Mouse (Mus musculus) heart, postnatal 10 days (tissue): ENCODE data around the gene Pnmal1. TPM values are rescaled to one million over a fixed set of nuclear protein-coding genes. Genes with fewer than 3 reads are reported as not detected.

Source experiments
- DNase-seq, 2 experiments: peaks; one replicate each; pipeline ENCODE4 v3.0.0; 2021
- intact Hi-C: fragments of 180-260 bp; cut with DNase I; formaldehyde crosslinking; loops from one replicate; pipeline ENCODE4 v1.15.1; 2025
- total RNA-seq, 2 experiments: library from RNA; stranded (reverse); gene quantifications; 2 replicates each; pipeline ENCODE4 v1.2.3; 2021

Gene Pnmal1
- total RNA-seq, 2 experiments from 2014 or later, result not detected

DNA sequence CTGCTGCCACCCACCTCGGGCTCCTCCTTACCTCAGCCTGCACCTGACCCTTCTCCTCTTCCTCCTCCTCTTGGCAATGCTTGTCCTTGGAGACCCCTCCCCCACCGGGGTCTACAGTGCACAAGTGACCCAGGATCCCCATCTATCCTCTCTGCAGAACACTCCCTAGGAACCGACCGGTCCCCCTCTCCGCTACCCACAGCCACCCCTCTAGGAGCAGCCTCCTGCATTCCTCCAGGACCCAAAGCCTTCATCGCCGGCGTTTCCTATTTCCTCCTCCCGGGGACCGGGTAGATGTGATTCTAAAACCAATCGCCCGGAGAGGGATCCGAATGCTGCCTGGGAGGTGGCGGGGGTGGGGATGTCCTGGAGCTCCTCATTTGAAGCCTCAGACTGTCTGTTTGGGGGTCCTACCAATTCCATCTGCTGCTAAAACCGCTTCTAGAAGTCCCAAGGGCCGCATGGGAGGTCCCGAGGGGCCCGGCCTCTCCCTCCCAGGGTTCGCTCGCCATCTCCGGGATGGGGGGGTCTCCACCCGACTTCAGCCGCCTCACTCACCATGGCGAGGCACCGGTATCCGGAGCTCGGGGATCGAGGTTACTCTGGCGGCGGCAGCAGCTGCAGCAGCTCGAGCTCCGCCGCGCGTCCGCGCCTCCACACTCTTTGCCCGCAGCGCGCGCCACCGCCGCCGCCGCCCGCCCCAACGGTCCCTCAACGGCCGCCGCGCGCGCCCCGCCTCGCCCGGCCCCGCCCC, 36.0 kb upstream of the Pnmal1 start:
- intact Hi-C loops, result loop anchor here (5.0 kb wide), 1 partner anchor 106 kb away; the partner anchor contains the start of genes Fkrp and Strn4
- DNase-seq, result no peak

DNA sequence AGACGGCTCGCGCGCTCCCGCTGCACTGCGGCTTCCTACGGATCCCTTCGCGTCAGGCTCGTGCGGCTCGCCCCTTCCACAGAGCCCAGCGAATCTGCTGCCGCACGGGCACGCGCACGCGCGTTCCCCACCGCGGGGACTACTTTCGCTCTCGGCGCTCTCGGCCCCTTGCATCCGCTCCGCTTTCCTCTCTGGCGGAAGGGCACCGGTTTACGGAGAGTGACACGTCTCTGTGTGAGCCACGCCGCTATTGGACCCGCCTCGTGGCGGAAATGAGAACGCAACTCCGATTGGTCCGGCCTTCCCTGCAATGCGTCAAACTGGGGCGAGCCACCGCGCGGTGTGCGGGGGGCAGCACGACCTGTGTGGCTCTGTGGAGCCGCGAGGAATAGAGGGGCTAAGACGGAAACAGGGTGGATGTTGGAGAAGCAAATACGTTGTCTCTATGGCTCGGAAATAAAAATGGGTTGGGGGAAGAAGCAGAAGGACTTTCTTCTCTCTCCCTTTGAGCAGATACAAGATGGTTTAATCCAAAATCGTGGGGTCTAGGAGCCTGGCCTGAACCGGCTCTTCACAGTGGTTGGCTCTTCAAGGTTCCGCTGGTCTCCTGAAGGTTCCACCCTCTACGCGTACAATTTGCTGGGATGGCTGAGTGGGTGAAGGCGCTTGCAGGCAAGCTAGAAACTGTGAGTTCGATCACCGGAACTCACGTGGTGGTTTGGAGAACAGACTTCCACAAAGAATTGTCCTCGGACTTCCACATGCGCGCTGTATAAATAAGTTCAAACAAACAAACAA, 35.2 kb upstream of the Pnmal1 start, which contains the start of gene Calm3:
Gene Calm3 (minus strand): TSS at position 78 of the 798 bp plus-strand sequence.
- intact Hi-C loops, result loop anchor here (5.0 kb wide), 1 partner anchor 107 kb away; the partner anchor contains the start of genes Fkrp and Strn4
- DNase-seq, result peak; percentile 100

DNA sequence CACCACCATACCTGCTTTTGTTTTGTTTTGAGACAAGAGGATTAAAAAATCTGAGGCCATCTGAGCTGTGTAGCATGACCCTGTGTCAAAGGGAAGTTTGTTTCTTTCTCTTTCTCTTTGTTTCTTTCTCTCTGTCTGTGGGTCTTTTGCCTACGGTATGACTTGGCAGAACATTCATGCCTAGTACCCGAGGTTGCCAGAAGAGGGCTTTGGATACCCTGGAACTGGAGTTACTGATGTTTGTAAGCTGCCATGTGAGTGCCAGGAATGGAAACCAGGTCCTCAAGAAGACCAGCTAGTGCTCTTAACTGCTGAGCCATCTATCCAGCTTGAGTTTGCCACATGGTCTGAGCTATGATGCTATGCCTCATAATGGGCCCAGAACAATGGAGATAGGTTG, 31.1 kb upstream of the Pnmal1 start:
- no peak for DNase-seq
- intact Hi-C loops, result no loop called here

DNA sequence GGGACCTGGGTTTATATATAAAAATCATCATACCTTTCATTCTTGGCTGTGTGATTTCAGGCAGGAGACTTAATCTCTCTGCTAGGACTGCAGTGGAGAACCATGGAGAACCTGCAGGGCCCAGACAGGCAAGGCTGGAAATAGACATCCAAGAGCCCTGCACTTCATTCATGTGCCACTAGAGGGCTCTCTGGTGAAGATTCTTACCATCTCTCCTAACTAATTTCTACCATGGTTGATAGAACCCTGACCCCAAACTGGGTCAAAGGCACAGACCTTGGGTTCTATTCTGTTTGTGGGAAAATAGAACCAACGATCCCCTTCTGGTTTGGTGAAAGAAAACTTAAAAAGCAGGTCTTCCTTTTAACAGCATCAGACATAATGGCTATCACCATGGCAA, 28.6 kb upstream of the Pnmal1 start:
- intact Hi-C loops, result no loop called here
- peak; percentile 80 to 84 for DNase-seq

DNA sequence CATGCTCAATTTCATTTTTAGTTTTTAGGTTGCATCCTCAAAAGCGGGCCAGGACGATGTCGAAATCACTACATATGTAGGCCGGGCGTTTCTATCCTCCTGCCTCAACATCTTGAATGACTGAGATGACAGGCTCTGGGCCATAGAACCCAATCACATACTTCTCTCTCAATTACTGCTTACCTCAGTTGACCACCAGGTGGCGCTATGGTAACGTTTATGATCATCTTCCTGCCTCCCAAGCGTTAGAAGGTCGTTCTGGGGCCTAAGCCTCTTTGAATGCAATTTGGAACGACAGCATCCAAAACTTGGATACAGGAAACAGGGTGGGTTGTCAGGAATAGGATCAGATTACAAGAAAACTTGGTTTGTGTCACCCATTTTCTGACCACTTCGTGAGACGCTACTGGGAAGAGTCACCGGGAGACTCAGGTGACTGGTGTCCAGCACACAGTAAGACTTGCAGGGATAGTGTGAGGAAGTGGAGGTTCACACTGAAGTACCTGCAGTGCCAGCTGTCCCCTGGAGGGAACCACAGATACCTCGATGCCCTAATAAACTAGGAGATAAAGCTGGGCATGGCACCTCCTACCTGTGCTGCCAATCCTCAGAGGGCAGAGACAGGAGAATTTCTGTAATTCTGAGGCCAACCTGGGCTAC, 27.4 kb upstream of the Pnmal1 start:
- intact Hi-C loops, result loop anchor here (1.0 kb wide), 2 partner anchors 18 to 70 kb away; no protein-coding TSS in a partner anchor

DNA sequence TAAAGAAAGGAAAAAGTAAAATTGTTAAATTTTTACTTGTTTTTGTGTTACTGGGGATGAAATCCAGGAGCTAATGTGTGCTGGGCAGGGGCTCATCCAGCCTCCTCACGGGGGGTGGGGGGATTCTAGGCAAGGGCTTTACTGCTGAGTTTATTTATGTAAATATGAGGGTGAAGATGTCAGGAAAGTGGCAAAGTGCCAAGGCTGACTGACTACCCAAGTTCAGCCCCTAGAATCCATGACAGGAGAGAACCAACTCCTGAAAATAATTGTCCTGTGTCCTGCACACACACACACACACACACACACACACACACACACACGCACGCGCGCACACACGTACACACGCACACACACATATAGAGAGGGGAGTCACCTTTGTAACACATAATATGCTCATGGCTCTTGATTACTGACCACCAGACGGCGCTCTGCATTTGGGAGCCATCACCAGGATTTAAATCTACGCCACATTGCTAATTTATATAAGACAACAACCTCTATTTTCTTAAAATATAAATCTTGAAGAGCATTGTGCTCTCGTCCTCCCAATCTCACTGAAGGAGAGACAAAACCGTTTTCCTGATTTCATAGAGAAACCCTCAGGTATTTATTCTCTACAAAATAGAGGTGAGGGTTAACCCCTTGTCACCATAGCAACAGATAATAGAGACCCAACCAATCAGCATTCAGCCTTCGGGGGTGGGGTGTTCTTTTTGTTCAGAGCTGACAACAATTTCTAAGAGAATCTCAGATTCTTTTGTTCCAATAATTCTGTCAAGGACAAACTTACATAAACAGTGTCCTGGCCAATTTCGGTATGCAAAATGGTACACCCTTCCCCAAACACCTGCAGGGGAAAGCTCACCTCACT, 26.5 kb upstream of the Pnmal1 start:
- peak; percentile 58 to 78 for DNase-seq
- intact Hi-C loops, result loop anchor here (1.0 kb wide), 3 partner anchors 17 to 133 kb away; no protein-coding TSS in a partner anchor

More for the DNA sequence above, 27.4 kb upstream of the Pnmal1 start:
- peak; percentile 87 to 93 for DNase-seq

DNA sequence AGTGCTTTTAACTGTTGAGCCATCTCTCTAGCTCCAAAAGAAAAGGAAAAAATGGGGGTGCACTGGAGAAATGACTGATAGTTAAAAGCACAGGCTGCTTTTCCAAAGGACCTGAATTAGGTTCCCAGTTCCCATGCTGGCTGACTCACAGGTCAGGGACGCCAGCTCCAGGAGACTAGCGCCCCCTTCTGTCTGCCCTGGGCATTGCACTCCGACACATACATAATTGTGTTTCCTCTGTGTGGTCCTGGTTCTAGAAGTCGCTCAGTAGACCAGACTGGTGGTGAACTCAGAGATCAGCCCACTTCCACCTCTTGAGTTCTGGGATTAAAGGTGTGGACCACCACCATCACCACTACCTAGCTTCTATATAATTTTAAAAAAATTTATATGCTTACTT, 22.2 kb upstream of the Pnmal1 start:
- intact Hi-C loops, result no loop called here

DNA sequence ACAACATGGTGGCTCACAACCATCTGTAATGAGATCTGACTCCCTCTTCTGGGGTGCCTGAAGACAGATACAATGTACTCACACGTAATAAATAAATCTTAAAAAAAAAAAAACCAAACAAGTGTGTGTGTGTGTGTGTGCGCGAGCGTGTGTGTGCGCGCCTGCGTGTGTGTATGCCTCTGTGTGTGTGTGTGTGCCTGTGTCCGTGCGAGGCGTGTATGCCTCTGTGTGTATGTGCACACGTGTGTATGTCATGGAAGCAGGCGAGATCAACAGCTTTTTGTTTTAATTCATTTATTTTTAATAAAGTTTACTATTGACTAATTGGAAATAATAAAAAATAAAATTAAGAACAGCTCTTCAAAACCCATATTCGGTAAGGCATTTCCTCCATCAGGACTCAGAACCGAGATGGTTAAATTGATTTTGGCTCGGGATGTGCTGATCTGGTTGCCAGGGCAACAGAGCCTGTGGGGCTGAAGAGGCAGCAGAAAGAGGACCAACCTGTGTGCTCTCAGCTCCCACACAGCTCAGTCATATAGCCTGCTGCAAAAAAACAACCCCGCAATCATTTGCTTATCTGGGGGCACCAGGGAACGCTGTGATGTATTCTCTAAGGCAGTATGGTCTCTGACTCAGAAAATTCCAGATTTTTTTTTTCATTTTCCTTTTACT, 21.2 kb upstream of the Pnmal1 start:
- intact Hi-C loops, result no loop called here

More for the DNA sequence above, 22.2 kb upstream of the Pnmal1 start:
- DNase-seq, result no peak

DNA sequence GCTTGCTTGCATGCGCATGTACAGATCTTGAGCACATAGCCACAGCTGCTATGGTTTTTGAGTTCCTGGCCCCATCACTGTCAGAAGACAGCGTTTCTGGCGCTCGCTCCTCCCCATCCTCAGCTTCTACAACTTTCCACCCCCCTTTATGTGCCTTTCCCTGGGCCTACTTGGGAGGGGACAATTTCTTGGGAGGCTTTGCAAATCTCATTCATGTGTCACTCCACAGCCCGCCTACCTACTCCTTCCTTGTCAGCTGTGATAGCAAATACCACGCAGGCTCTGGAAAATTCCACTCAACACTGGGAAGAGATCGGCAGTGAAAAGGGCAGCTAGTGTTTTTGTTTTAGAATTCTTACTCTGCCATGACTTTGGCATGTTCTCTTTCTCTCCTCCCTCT, 19.2 kb upstream of the Pnmal1 start:
- intact Hi-C loops, result no loop called here
- DNase-seq, result peak; percentile 35 to 38

More for the DNA sequence above, 21.2 kb upstream of the Pnmal1 start:
- peak in 1 of 2 experiments; percentile 24 for DNase-seq

DNA sequence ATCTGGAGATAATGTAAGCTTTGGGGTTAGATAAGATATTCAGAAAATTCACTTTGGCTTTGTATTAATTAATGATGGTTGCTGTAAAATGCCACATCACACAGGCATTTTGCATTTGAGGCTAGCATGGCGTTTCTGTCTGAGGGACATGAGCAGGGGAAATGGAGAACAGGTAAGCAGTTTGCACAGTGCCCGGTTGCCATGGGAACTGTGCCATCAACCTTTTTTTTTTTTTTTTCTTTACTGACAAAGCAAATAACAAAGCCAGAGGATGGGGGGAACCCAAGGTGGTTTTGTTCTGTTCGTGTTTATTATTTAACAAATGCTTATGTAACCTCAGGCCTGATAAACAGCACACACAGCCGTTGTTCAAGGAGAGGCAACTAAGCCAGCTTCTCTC, 16.6 kb upstream of the Pnmal1 start:
- intact Hi-C loops, result no loop called here
- no peak for DNase-seq

DNA sequence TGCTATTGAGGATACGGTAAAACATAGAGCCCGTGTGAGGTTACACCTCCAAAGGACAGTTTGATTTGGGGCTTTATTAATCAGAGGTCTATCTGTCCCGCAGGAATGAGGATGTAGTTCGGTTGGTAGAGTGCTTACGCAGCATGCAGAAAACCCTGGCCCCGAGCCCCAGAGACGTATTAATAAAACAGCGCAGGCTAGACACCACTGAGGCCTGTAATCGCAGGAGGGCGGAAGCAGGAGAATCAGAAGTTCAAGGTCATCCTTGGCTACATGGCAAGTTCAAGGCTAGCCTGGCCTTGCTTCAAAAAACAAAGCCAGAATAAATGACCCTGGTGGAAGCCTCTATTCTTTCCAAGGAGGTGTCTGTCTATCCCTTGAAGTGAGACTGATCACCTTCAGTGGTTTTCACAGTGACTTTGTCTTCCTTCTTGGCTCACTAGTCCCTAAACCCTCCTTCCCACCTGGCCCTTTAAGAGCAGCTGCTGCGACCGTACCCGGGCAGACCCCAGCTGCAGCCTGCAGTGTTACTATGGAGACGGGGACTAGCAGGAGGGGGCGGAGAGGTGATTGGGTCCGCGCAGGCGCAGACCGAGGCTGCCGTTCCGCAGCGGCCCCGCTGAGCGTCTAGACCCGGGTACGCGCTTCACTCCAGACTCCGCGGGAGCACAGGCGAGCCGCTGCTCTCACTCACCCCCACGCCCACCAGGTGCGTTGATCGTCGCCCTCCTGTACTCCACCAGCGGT, 15.2 kb upstream of the Pnmal1 start, which contains the start of gene Pnmal2:
Gene Pnmal2 (plus strand): TSS at position 622 of the 747 bp plus-strand sequence.
- DNase-seq, result peak; percentile 84 to 86
- intact Hi-C loops, result no loop called here

DNA sequence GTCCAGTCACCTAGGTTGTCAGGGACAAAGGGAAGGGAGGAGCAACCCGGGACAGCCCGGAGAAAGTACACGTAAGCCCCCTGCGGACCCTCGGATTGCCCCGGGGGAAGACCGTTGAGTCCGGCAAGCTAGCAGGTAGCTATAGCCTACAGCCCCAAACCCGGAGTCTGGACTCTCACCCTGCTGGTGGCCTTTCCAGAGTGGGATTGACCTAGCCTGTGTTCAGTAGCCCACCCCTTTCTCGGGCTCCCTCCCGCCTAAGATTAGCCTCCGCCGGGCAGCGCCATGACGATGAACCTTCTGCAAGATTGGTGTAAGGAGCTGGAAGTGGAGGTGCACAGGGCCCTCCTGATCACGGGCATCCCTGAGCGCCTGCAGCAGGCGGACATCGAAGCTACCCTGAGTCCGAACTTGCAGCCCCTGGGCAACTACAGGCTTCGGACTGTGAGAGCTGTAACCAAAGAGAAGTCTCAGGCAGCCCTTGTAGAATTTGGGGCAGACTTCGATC, 14.6 kb upstream of the Pnmal1 start:
- DNase-seq, result no peak

DNA sequence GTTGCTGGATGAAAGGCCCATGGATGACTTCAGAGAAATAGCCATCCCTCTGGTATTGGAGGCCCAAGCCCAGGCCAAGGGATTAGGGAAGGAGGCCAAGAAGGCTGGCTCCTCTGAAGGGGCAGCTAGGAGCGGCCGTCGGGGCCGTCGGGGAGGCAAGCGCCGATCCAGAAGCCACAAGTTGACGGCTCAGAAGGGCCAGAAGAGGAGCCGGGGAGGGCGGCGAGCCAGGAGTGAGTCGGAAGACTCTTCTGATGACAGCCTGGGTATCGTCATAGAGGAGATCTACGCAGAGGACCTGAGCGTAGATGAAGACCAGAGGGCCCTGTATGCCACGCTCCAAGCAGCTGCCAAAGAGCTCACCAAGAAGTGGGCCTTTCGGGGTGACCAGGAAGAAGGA, 14.1 kb upstream of the Pnmal1 start:
- DNase-seq, result peak in 1 of 2 experiments; percentile 36
- intact Hi-C loops, result no loop called here

More for the DNA sequence above, 14.6 kb upstream of the Pnmal1 start:
- intact Hi-C loops, result no loop called here

DNA sequence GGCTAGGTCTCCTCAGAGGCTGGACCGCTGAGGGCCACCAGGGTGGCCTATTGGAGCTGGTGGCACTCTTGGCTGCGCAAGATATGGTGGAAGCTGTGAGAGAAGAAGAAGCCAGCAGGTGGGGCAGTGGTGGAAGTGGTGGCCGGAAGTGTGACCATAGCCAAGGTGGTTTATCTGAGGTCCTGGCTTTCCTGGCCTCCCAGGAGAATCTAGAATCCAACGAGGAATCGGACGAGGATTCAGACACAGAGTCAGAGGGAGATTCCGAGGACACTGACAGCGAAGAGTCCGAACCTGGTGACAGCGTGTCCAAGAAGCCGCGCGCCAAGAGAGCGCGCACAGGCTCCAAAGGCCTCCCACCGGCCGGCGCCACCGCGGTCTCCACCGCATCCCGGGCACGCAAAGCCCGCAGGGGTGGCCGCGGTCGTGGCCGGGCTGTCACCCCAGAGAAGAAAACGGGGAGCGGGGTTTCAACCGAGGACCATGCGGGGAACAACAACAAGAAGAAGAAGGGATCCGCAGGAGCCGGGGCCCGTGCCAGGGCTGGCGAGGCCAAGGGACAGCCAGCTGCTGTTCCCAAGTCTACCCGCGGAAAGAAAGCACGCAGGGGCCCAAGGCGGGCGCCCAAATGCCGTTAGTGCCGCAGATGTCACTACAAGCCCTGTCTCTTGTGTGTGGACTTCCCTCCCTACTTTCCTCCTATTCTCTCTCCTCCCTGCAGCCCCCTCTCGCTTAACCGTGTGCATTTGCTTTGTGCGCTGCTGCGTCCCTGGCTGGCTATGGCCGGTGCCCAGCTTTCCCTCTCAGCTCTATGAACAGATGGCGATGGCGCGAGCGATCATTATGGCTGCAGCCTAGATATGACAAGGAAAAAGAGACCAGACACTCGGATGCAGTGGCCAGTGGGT, 12.8 kb upstream of the Pnmal1 start:
- intact Hi-C loops, result no loop called here
- peak; percentile 42 to 54 for DNase-seq

DNA sequence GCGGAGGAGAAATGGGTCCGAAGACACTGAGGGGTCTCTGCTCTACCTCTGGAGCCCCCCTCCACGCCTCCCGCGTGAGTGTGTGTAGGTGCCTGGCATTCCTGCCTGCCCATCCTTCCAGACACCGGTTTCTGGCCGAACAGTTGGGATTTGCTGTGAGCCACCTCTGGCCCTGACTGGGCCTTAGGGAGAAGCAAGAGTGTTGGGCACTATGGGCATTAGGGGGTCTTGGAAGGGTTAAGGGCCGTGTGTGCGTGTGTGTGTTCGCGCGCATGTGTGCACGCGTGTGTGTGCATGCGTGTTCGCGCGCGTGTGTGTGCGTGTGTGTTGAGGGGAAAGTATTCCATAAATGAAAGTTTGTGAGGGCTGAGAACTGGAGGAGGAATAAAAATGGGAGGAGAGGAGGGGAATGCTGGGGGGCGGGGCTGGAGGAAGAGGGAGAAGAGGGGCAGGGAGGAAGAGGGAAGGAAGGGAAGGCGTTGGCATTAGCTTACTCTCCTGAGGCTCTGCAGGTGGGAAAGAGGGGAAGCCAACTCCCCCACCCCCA, 12.1 kb upstream of the Pnmal1 start:
- intact Hi-C loops, result no loop called here

DNA sequence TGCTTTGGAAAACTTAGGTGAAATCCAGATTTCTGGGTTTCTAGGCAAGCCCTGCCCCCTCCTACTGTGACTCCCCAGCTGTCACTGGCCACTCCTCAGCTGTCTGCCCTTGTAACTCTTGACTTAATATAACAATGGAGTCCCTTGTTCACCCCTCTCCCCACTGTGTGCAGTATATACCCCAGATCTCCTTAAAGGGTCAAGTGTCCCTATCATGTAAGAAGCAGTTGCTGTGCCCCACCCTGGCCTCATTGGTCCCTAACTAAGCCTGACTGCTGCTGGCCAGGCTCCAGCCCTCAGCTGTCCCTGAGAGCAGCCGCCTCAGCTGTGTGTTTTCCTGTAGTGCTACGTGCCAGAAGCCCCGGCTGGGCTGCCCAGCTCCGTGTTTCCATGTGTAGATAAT, 11.5 kb upstream of the Pnmal1 start:
- peak; percentile 73 to 75 for DNase-seq
- intact Hi-C loops, result no loop called here

More for the DNA sequence above, 12.1 kb upstream of the Pnmal1 start:
- peak; percentile 35 to 38 for DNase-seq

DNA sequence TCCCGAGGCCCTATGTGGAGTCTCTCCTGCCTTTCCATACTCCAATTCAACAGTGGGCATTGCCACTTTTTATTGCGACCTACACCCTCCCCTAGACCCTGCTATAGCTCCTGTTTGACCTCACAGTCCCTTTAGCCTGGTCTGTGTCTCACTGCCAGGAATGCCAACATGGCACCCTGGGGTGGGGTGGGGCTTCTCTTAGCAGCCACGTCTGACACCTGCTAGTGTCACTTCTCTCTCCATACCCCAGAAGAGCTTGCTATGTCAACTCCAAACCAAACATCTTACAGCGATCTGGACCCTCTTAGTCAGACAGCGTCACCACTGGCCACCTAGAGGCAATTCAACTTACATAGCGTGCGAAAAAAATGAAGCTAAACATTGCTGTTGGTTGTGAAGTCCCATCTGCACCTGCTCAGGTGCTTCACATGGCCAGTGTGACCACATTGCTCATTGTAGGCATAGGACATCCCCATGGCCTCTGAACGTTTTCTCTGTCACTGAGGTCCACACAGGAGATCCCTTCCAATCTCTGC, 10.5 kb upstream of the Pnmal1 start:
- intact Hi-C loops, result no loop called here
- no peak for DNase-seq
